Mouse (Mus musculus): ENCODE measurements around the gene Vasn.
A peak's percentile ranks its signal among the peaks of the same experiment; 100 is the strongest.

Vasn gene

DNA sequence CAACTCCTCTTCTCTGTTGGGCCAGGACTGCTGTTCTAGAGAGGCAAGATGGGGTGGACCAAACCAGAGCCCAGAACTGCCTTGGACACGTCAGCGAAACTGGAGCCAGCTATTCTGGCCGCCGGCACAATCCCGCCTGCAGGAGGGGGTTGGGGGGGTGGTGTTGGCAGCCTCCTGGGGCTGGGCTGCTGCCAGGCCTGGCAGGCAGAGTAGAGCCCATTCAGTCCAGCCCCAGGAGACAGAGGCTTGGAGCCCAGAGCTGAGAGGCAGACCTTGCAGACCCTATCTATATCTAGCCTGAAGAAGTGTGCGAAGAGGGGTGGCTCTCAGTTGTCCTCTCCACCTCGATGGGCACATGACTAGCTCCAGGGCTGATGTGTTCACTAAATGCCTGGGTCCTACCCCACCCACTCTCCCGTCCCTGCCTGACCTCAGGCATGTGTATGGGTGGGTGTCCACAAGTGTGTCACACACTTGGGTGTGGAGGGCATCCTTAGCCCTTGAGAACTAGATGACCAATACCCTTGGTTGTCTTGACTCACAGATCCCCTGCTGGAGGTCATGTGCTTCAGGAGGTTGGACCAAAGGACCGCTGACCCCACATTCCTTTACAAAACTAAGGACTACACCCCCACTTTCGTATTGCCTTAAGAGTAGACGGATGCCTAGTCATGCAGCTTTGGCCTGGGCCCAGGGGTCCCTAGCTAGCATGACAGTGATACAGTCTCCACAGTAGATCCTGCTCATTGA, 4.1 kb downstream of the Vasn start:
- DNase-seq = no peak

DNA sequence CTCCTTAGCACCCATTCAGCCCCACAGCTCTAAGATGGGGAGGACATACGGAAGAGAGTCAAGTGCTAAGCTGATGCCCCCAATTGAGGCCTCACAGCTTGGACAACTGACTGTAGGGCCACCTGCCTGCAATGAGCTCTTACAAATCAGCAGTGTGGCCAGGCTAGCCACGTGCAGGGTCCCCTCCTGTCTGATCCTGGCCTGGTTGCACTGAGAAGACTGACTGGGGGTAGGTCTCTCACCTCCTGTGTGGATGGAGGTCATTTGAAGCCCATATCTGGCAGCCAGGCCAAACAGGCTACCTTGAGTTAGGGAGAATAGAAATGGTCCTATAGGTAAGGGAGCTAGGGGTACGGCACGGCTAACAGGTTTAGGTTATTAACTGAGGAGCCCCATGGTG, 6.1 kb downstream of the Vasn start:
- DNase-seq = no peak

DNA sequence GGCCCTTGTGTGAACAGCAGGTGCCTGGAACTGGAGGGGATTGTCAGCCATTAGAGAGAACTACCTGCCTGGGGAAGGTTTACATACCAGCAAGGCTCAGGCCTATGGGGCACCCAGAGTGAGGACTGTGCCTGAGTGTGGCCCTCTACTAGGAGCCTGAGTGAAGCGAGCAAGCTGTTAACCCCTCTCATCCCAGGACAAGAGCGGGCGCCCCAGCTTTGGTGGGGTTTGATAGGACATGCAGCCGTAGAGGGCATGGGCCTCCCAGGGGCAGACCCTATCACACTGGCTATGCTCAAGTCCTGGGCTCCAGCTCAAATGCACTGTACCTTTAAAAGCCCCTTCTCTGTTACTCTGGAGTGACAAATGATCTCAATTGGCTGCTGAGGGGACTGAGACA, 7.1 kb downstream of the Vasn start:
- DNase-seq = no peak

DNA sequence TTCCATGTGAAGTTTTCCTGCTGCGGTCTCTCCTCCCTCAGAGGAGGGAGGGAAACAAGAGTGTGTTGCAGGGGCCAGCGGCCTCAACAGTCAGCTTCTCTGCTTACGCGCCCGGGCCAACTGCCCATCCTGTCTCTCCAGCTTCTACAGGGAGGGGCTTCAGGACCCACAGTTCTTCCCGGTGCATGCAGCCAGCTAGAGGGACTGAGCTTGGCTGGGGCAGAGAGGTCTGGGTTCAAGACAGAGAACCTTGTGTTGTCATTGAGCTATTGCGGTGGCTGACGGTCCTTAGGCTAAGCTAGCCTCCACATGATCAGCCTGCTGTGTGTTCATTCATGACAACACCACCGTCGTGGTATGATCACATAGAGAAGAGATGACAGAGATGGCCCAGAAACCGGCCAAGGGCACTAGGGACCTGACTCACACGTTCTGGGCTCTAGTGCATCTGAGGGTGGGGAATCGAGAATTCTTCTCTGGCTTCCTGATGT, 8.0 kb downstream of the Vasn start:
- DNase-seq = no peak

- DNase-seq = no peak
Measured at GRCm38 (mm10) chr16:4648416-4649023, 8.8 kb downstream of the Vasn start.

DNA sequence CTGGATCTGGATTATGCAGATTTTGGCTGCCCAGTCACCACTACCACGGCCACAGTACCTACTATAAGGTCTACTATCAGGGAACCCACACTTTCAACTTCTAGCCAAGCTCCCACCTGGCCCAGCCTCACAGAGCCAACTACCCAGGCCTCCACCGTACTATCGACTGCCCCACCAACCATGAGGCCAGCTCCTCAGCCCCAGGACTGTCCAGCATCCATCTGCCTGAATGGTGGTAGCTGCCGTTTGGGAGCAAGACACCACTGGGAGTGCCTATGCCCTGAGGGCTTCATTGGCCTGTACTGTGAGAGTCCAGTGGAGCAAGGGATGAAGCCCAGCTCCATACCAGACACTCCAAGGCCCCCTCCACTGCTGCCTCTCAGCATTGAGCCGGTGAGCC, 9.5 kb downstream of the Vasn start:
- no peak for DNase-seq

DNA sequence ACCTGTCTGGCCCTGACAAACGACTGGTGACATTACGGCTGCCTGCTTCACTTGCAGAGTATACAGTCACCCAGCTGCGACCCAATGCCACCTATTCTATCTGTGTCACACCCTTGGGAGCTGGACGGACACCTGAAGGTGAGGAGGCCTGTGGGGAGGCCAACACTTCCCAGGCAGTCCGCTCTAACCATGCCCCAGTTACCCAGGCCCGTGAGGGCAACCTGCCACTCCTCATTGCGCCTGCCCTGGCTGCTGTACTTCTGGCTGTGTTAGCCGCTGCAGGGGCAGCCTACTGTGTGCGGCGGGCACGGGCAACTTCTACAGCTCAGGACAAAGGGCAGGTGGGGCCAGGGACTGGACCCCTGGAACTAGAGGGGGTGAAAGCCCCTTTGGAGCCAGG, 10.0 kb downstream of the Vasn start:
- no peak for DNase-seq

- no peak for DNase-seq
Measured at GRCm38 (mm10) chr16:4650161-4650560, 10.4 kb downstream of the Vasn start.

- no peak for DNase-seq
Measured at GRCm38 (mm10) chr16:4651081-4651480, 11.3 kb downstream of the Vasn start.

- no peak for DNase-seq
Measured at GRCm38 (mm10) chr16:4651624-4652023, 11.9 kb downstream of the Vasn start.

DNA sequence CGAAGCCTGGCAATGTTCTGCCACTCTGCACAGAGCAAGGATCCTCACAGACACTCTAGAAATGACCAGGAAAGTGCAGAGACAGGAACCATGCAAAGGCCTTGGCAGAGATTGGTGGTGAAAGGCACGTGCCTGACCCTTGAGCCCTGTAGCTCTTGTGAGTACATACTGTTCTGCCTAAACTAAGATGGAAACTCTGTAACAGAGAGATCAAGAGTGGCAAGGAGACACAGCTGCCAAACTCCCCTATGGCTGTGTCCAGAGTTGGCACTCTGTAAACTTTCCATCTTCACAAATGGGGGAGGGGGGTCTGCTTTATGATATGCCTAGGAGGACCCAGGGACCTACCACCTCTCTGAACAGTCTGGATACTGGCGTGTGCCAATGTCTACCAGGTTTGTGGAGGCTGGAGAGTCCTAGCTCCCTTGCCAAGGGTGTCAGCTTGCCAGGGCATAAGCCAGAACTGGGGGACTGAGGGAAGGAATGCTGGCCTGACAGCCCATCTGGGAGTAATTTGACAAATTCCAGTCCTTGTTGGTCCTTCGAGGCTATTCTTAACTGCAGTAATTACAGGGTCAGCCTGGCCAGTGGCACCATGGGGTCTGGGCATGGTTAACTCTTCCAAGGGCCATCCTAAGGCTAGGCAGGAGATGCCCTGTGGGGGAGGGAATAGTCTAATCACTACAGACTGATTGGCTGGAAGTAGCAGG, 13.1 kb downstream of the Vasn start:
- DNase-seq = no peak

DNA sequence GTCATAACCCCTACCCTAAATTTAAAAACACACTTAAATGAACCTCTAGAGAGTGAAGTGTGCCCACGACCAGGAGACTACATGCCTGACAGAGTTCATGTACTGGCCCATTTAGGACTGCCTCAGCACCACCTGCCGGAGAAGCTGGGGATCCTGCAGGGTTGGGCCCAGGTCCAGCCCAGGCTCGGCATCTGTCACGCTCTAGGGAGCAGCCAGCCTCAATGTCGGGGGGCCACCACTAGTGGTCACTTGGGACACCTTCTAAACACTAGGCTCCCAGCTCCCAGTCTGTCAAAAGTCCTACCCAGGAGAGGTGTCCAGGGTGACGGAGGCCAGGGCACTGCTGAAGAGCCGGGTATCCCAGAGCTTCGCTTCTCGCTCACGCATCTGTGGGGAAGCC, 15.0 kb downstream of the Vasn start:
- no peak for DNase-seq

DNA sequence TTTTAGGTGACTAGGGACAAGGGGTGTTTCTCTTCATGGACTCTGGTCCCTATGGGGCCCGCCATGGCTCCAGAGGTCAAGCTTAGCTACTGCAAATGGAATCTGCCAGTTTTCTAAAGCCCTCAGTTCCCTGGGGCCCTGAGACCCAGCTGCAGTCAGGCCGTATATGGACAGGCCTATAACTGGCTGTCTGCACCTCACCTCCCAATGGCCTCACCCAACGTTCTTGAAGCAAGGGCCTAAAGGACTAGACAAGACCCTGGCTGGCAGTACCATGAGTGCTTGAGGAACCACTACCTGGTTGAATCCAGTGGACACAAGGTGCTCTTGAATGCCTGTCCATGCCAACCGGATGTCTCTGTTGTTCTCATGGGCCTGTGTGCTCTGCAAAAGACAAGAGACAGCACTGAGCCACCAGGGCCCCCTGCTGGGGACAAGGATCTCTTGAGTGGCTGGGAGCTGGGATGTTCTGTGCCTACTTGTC, 15.6 kb downstream of the Vasn start:
- no peak for DNase-seq

DNA sequence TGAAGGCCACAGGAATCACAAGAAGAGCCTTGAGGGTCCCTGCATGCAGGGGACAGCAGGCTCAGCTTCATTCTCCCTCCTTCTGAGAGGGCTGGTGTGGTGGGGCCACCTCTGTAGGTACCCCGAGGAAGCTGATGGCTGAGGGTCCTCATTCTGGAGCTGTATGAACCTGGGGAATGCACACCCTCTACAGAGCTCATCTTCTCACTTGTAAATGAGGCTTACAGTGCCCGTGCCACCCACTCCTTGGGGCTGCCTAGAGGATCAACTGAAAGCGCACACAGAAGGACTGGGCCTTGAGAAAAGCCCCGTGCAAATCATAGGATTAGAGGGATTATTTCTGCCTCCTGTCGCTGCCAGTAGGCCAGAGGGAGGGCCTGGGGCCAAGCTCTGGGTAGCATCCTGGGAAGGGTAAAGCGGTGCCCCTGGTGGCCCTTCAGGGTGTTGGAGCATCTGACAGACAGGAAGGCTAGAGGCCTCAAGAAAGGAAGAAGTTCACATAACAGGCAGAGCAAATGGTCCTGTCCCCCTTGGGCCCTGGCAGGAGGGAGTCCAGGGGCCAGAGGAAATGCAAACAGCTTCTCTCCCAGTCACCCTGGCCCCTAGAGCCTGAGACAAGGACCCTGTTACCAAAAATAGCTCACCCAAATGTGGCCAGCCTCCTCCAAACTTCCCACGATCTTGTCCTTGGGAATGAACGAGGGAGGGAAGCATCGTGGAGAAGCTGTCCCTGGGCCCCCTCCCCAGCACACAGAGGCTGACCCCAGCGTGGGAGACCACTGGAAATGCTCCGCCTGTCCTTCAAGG, 16.2 kb downstream of the Vasn start:
- no peak for DNase-seq

DNA sequence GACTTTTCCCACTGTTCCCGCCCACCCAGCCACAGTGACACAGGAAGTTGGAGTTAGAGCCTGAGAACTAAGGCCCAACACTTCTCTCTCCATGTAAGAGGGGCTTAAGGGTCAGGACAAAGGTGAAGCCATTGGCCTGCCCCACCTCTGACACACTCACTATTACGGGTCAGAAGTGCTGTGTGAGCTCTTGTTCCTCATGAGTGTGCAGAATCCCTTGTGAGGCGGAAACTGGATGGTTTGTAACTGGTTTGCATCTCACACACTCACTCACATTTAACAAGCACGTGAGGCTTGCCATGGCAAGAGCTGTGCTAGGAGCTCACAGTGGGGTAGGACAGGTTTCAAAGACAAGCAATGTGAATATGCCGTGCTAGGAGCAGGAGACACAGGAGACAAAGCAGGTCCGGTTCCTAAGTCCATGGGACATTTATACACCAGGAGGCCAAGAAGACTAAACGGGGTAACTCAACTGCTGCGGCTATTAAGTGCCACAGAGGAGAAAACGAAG, 16.9 kb downstream of the Vasn start:
- DNase-seq = no peak

GRCm38 (mm10) chr16:4658781-4659245, 19.1 kb downstream of the Vasn start:
- DNase-seq = no peak

- DNase-seq = no peak
Measured at GRCm38 (mm10) chr16:4659326-4659725, 19.6 kb downstream of the Vasn start.

DNA sequence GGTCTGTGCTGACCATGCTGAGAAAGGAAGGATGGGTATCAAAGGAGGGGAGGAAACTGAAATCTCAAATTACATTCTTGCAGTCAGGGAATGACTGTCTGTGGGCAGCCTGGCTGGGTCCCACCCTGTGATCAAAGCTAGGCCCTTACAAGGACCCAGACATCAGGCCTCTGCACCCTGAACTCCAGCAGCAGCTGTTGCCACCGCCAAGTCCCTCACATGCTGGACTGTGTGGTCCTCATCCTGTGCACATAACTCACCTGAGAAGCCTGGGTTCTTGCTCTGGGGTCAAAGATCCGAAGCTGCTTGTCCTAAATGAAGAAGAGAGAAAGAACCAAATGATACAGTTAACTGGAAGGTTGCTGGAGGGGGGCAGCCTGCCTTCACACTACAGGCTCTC, 21.9 kb downstream of the Vasn start:
- DNase-seq = no peak

DNA sequence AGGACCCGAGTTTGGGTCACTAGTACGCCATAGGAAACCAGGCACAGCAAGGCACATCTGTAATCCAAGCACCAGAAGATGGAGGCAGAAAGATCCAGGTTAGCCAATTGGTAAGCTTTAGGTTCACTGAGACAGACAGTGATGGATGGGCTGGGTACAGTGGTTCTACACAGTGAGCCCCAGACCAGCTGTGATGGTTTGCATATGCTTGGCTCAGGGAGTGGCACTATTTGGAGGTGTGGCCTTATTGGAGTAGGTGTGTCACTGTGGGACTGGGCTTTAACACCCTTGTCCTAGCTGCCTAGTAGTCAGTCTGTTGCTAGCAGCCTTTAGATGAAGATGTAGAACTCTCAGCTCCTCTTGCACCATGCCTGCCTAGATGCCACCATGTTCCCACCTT, 24.1 kb downstream of the Vasn start:
- DNase-seq = no peak

DNA sequence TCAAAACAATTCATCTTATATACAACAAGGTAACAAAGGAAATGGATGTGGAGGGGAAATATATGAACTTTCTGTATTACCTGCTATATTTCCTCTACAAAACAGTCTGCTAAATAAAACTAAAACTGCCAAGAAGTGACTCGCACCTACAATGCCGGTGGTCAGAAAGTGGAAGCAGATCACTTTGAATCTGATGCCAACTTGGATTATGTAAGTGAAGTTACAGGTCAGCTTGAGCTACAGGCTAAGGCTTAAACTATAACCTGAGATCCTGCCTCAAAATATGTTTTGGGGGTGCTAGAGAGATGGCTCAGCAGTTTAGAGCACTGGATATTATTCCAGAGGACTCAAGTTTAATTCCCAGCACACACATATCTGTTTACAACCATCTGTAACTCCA, 26.0 kb downstream of the Vasn start:
- no peak for DNase-seq

GRCm38 (mm10) chr16:4667190-4667808, 27.6 kb downstream of the Vasn start:
- DNase-seq = peak; percentile 51 to 83

- no peak for DNase-seq
Measured at GRCm38 (mm10) chr16:4670317-4670716, 30.6 kb downstream of the Vasn start.

All from spleen, adult 18-20 months (tissue).